21 mouse cellular contexts compared by ENCODE assay signal in the genomic region with DNA sequence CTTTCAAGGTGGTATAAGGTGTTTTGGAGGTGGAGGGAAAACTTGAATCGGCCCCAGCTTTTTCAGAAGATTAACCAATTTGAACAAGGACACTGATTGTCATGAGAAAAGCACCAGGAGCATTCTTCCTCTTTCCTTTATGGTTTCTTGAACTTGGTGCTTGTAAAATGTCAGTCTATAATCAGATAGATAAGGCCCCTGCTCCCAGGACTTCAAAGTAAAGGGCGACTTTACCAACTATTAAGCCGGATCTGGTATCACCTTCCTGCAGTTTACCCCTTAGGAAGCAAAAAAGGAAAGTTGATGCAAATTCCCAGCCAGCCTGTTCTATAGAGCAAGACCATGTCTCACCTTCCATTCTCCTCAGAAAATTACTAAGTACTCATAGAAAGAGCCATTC. TPM values are rescaled to one million over a fixed set of nuclear protein-coding genes. Genes with fewer than 3 reads are reported as not detected.
A peak's percentile ranks its signal among the peaks of the same experiment; 100 is the strongest.
DNase-seq lines count a peak whose midpoint lies in the region; ATAC-seq and TF ChIP-seq lines count a peak whose summit lies in the region.
"Had no signal": no experiment of that assay in that cellular context is flagged by ENCODE, and none has a peak within 500 bp of the region (broad histone marks: within the 10 kb centered on the region; RNA-seq: fewer than 3 reads in every experiment).

No protein-coding gene starts in this region.

- TF ChIP-seq EP300 in CH12.LX (IDR thresholded peaks at IDR 0.05; ENCODE audit: low read length), result no peak

- H3K36me3 ChIP-seq in hindbrain, embryonic 16.5 days (ENCODE audit: control insufficient read depth, insufficient read depth, low read length), result no peaks in the 10 kb centered on the region
- no peaks in the 10 kb centered on the region for H3K36me3 ChIP-seq in hindbrain, postnatal 0 days (ENCODE audit: insufficient read depth, low read length)
- peaks cover 8 to 75% of the 10 kb centered on the region in 2 experiments for H3K36me3 ChIP-seq in CH12.LX (replicated peaks in 1 of 2; ENCODE audit: control insufficient read depth in 1 of 2, insufficient read depth in 1 of 2, low read length in 1 of 2)
- H3K36me3 ChIP-seq in intestine, postnatal 0 days (ENCODE audit: control insufficient read depth, insufficient read depth), result no peaks in the 10 kb centered on the region
- H3K36me3 ChIP-seq: embryonic facial prominence, embryonic 13.5 days; forebrain, embryonic 12.5 days; hindbrain, embryonic 13.5 days had no signal

- H3K4me1 ChIP-seq in hindbrain, embryonic 16.5 days (ENCODE audit: control insufficient read depth, insufficient read depth, low read depth, low read length), result peaks cover 5% of the 10 kb centered on the region; the same call in 1 of the 2 replicates
- peaks cover 12% of the 10 kb centered on the region for H3K4me1 ChIP-seq in hindbrain, postnatal 0 days (ENCODE audit: insufficient read depth, low read length)
- peaks cover 2 to 67% of the 10 kb centered on the region in 2 experiments; a peak in 2 of 4 replicates for H3K4me1 ChIP-seq in CH12.LX (ENCODE audit: control insufficient read depth in 1 of 2, insufficient read depth in 2 of 2)
- H3K4me1 ChIP-seq in intestine, postnatal 0 days (replicated peaks; ENCODE audit: control insufficient read depth, insufficient read depth, low read length), result peaks cover 3% of the 10 kb centered on the region; the same call in 1 of the 2 replicates

- intact Hi-C loops in heart, postnatal 36 days (cut with DNase I), result no loop called here

- H3K9ac ChIP-seq in hindbrain, embryonic 16.5 days (ENCODE audit: low read depth, low read length), result no peak overlapping the region
- no peak overlapping the region for H3K9ac ChIP-seq in hindbrain, postnatal 0 days (replicated peaks; ENCODE audit: low read length)
- no peak overlapping the region for H3K9ac ChIP-seq in CH12.LX (ENCODE audit: insufficient read depth, low read depth)
- no peak overlapping the region for H3K9ac ChIP-seq in intestine, postnatal 0 days (ENCODE audit: low read depth, low read length)
- H3K9ac ChIP-seq: embryonic facial prominence, embryonic 13.5 days; forebrain, embryonic 12.5 days; hindbrain, embryonic 13.5 days had no signal

- 0 out of 2 replicates have a peak, but pooled peaks have one; percentile 31 for ATAC-seq in hindbrain, embryonic 16.5 days
- no peak for ATAC-seq in hindbrain, postnatal 0 days
- ATAC-seq in intestine, postnatal 0 days, result peak; percentile 32; the same call in 1 of the 2 replicates
- ATAC-seq: activated CD4-positive, CD25-positive, alpha-beta regulatory T cell, adult 4 months; CD4-positive, CD25-positive, alpha-beta regulatory T cell, adult 4 months; forebrain, embryonic 16.5 days; Patski had no signal

- in situ Hi-C loops in CH12.LX (cut with MboI; ENCODE audit: low pct_ligation_motif_present, low pct_unique_long_range_greater_than_20kb, low sequenced_read_pairs), result no loop called here

- peaks cover 18% of the 10 kb centered on the region for H3K79me2 ChIP-seq in CH12.LX (replicated peaks; ENCODE audit: control insufficient read depth, extremely low read depth, insufficient read depth, poor library complexity, severe bottlenecking)

- no peak overlapping the region for H3K4me2 ChIP-seq in hindbrain, embryonic 16.5 days (ENCODE audit: low read length)
- no peak overlapping the region for H3K4me2 ChIP-seq in hindbrain, postnatal 0 days (ENCODE audit: low read depth, low read length)
- H3K4me2 ChIP-seq in CH12.LX (ENCODE audit: insufficient read depth, low read depth, poor library complexity, severe bottlenecking), result no peak overlapping the region
- peak overlapping the region; percentile 37 for H3K4me2 ChIP-seq in intestine, postnatal 0 days (replicated peaks; ENCODE audit: low read depth)
- H3K4me2 ChIP-seq: embryonic facial prominence, embryonic 13.5 days; forebrain, embryonic 12.5 days; hindbrain, embryonic 13.5 days had no signal

- 81% methylated on average over 3 of the region's 3 CpGs for WGBS in hindbrain, embryonic 16.5 days
- 70% methylated on average over 3 of the region's 3 CpGs for WGBS in hindbrain, postnatal 0 days
- 29% methylated on average over 3 of the region's 3 CpGs for WGBS in intestine, postnatal 0 days

- TF ChIP-seq RAD21 in CH12.LX (IDR thresholded peaks at IDR 0.05; ENCODE audit: low read depth, low read length), result no peak

- H3K27ac ChIP-seq in hindbrain, embryonic 16.5 days (ENCODE audit: low read depth, low read length), result no peak overlapping the region
- H3K27ac ChIP-seq in hindbrain, postnatal 0 days, result no peak overlapping the region
- no peak overlapping the region for H3K27ac ChIP-seq in CH12.LX (ENCODE audit: insufficient read depth, low read depth)
- H3K27ac ChIP-seq in intestine, postnatal 0 days (ENCODE audit: low read depth, low read length), result 0 out of 2 replicates have a peak overlapping the region, but pooled peaks have one; percentile 54
- H3K27ac ChIP-seq: embryonic facial prominence, embryonic 13.5 days; forebrain, embryonic 12.5 days; hindbrain, embryonic 13.5 days had no signal

- H3K4me3 ChIP-seq in hindbrain, embryonic 16.5 days (ENCODE audit: low read length), result no peak overlapping the region
- no peak overlapping the region for H3K4me3 ChIP-seq in hindbrain, postnatal 0 days (ENCODE audit: low read length)
- no peak overlapping the region for H3K4me3 ChIP-seq in CH12.LX (replicated peaks in 1 of 3; ENCODE audit: low read depth in 2 of 3, low read length in 2 of 3, poor library complexity in 1 of 3)
- no peak overlapping the region for H3K4me3 ChIP-seq in intestine, postnatal 0 days (ENCODE audit: low read depth, low read length)
- H3K4me3 ChIP-seq: embryonic facial prominence, embryonic 13.5 days; forebrain, embryonic 12.5 days; hindbrain, embryonic 13.5 days had no signal

- no peak for TF ChIP-seq POLR2A in CH12.LX (IDR thresholded peaks at IDR 0.05; ENCODE audit: low read depth, low read length)

- no peaks in the 10 kb centered on the region for H3K9me3 ChIP-seq in hindbrain, embryonic 16.5 days (ENCODE audit: control insufficient read depth, low read length)
- H3K9me3 ChIP-seq in hindbrain, postnatal 0 days (ENCODE audit: low read length), result no peaks in the 10 kb centered on the region
- no peaks in the 10 kb centered on the region for H3K9me3 ChIP-seq in CH12.LX (replicated peaks; ENCODE audit: low read length)
- H3K9me3 ChIP-seq in intestine, postnatal 0 days (ENCODE audit: control insufficient read depth), result no peaks in the 10 kb centered on the region
- H3K9me3 ChIP-seq: embryonic facial prominence, embryonic 13.5 days; forebrain, embryonic 12.5 days; hindbrain, embryonic 13.5 days had no signal

- DNase-seq in heart, adult 11 months, result peak; percentile 74
- DNase-seq in heart, postnatal 36 days, result no peak
- DNase-seq in hindbrain, postnatal 0 days (ENCODE audit: low spot score), result no peak
- no peak for DNase-seq in CH12.LX (ENCODE audit: extremely low read depth)
- DNase-seq in lung, postnatal 10 days, result no peak
- DNase-seq in spleen, adult 12 weeks (ENCODE audit: low spot score), result no peak
- DNase-seq: adrenal gland, postnatal 14 days; B cell, adult 2 months; cerebellum, adult 18-20 months; cerebellum, adult 9-11 months; cerebellum, postnatal 36 days; gastrocnemius, postnatal 14 days had no signal

- dilution Hi-C loops in CH12.LX (cut with MboI; ENCODE audit: extremely low pct_ligation_motif_present, extremely low pct_unique_long_range_greater_than_20kb, low sequenced_read_pairs), result no loop called here

- no peak for TF ChIP-seq CTCF in hindbrain, postnatal 0 days (IDR thresholded peaks at IDR 0.05; ENCODE audit: low read depth)
- TF ChIP-seq CTCF in CH12.LX (conservative IDR thresholded peaks at IDR 0.05 in 1 of 2, IDR thresholded peaks at IDR 0.05 in 1 of 2; ENCODE audit: low read depth in 2 of 2, low read length in 2 of 2), result no peak
- no peak for TF ChIP-seq CTCF in intestine, postnatal 0 days (IDR thresholded peaks at IDR 0.05; ENCODE audit: low read depth)

- H3K27me3 ChIP-seq in hindbrain, embryonic 16.5 days (replicated peaks; ENCODE audit: control insufficient read depth, insufficient read depth, low read length), result no peaks in the 10 kb centered on the region
- H3K27me3 ChIP-seq in hindbrain, postnatal 0 days (ENCODE audit: insufficient read depth, low read length), result no peaks in the 10 kb centered on the region
- H3K27me3 ChIP-seq in CH12.LX (replicated peaks), result no peaks in the 10 kb centered on the region
- no peaks in the 10 kb centered on the region for H3K27me3 ChIP-seq in intestine, postnatal 0 days (replicated peaks; ENCODE audit: control insufficient read depth, insufficient read depth, low read length)
- H3K27me3 ChIP-seq: embryonic facial prominence, embryonic 13.5 days; forebrain, embryonic 12.5 days; hindbrain, embryonic 13.5 days; Patski had no signal

TF ChIP-seq in CH12.LX, 34 proteins besides CTCF, POLR2A, EP300 and RAD21:
- TF ChIP-seq SMC3 (IDR thresholded peaks at IDR 0.05; ENCODE audit: low read depth, low read length), result no peak
- no peak for TF ChIP-seq PAX5 (IDR thresholded peaks at IDR 0.05; ENCODE audit: low read length)
- TF ChIP-seq POLR2AphosphoS2 (IDR thresholded peaks at IDR 0.05; ENCODE audit: low read depth, low read length), result 0 out of 2 replicates have a peak, but pooled peaks have one; percentile 36

RNA-seq across cellular contexts. Expression of a gene that starts 21.9 kb away (rescaled TPM):
- total RNA-seq in heart, postnatal 36 days (2021), result 10 to 100 TPM; 17.8 to 18.6 TPM
- polyA plus RNA-seq in hindbrain, embryonic 16.5 days (2015; fragmentation: Nextera tagmentation; extraction: Ambion mirVana), result 7.3 and 7.4 TPM in 2 replicates
- 38.0 and 38.1 TPM in 2 replicates for total RNA-seq in hindbrain, postnatal 0 days (2014; rRNA removed)
- 6.0 and 6.4 TPM in 2 replicates for polyA plus RNA-seq in hindbrain, postnatal 0 days (2015; fragmentation: Nextera tagmentation; extraction: Ambion mirVana)
- total RNA-seq in CH12.LX (2012; rRNA removed), result 15.3 and 20.9 TPM in 2 replicates
- total RNA-seq in CH12.LX (2014; rRNA removed), result 12.6 and 14.8 TPM in 2 replicates
- 37.2 and 38.4 TPM in 2 replicates for polyA plus RNA-seq in CH12.LX (2012; ENCODE audit: insufficient read length, low read depth)
- polyA plus RNA-seq in intestine, postnatal 0 days (2015; fragmentation: Nextera tagmentation; extraction: Ambion mirVana), result 1.6 and 2.3 TPM in 2 replicates
